Mouse (Mus musculus): ENCODE measurements at regions not wholly inside any gene's neighbourhood (a gene's known extent, or its start where the extent isn't known, plus 50 kb on each side); places are given as distances from the start of the nearest gene placed in this dataset.

- Histone ChIP-seq H3K9ac (ENCODE audit: low read depth, low read length) (no peak overlapping the region), H3K27me3 (replicated peaks; ENCODE audit: control insufficient read depth, insufficient read depth, low read length) (no peaks in the 10 kb centered on the region), H3K36me3 (ENCODE audit: control insufficient read depth, insufficient read depth, low read length) (no peaks in the 10 kb centered on the region), H3K4me1 (ENCODE audit: control insufficient read depth, insufficient read depth, low read length) (peaks cover 4% of the 10 kb centered on the region; the same call in 1 of the 2 replicates), H3K4me2 (ENCODE audit: low read depth, low read length) (no peak overlapping the region), H3K27ac (ENCODE audit: low read length) (no peak overlapping the region), H3K9me3 (ENCODE audit: control insufficient read depth, low read length) (no peaks in the 10 kb centered on the region), H3K4me3 (ENCODE audit: low read length) (no peak overlapping the region)
- no peak for ATAC-seq
- 86% methylated on average over 22 of the region's 22 CpGs for WGBS
Observed at GRCm38 (mm10) chr6:141141016-141141415, 108.1 kb upstream of the Pde3a start.

- Histone ChIP-seq H3K27me3 (replicated peaks; ENCODE audit: control insufficient read depth, insufficient read depth, low read length) (no peaks in the 10 kb centered on the region), H3K9ac (ENCODE audit: low read depth, low read length) (no peak overlapping the region), H3K4me2 (ENCODE audit: low read depth, low read length) (no peak overlapping the region), H3K4me1 (ENCODE audit: control insufficient read depth, insufficient read depth, low read length) (peaks cover 5% of the 10 kb centered on the region; the same call in 1 of the 2 replicates), H3K27ac (ENCODE audit: low read length) (peak overlapping the region; percentile 71), H3K36me3 (ENCODE audit: control insufficient read depth, insufficient read depth, low read length) (no peaks in the 10 kb centered on the region), H3K4me3 (ENCODE audit: low read length) (no peak overlapping the region), H3K9me3 (ENCODE audit: control insufficient read depth, low read length) (no peaks in the 10 kb centered on the region)
- WGBS = 60% methylated on average over 5 of the region's 5 CpGs
- peak; percentile 66 for ATAC-seq
Observed at GRCm38 (mm10) chr6:141148417-141149169, 100.5 kb upstream of the Pde3a start.

- Histone ChIP-seq H3K4me2 (ENCODE audit: low read depth, low read length) (no peak overlapping the region), H3K4me1 (ENCODE audit: control insufficient read depth, insufficient read depth, low read length) (peaks cover 5% of the 10 kb centered on the region; the same call in 1 of the 2 replicates), H3K27me3 (replicated peaks; ENCODE audit: control insufficient read depth, insufficient read depth, low read length) (no peaks in the 10 kb centered on the region), H3K4me3 (ENCODE audit: low read length) (no peak overlapping the region), H3K36me3 (ENCODE audit: control insufficient read depth, insufficient read depth, low read length) (no peaks in the 10 kb centered on the region), H3K27ac (ENCODE audit: low read length) (peak overlapping the region; percentile 71), H3K9ac (ENCODE audit: low read depth, low read length) (no peak overlapping the region), H3K9me3 (ENCODE audit: control insufficient read depth, low read length) (no peaks in the 10 kb centered on the region)
- peak; percentile 98 for ATAC-seq
- 61% methylated on average over 12 of the region's 12 CpGs for WGBS
Observed at GRCm38 (mm10) chr6:141149170-141149917, 99.7 kb upstream of the Pde3a start.

GRCm38 (mm10) chr6:141159326-141159725 lies 89.7 kb upstream of the Pde3a start:
- no peak overlapping the region for H3K9ac ChIP-seq (ENCODE audit: low read depth, low read length)
- no peaks in the 10 kb centered on the region for H3K9me3 ChIP-seq (ENCODE audit: control insufficient read depth, low read length)
- H3K27ac ChIP-seq (ENCODE audit: low read length) = no peak overlapping the region
- H3K4me3 ChIP-seq (ENCODE audit: low read length) = no peak overlapping the region
- no peak for ATAC-seq
- H3K4me1 ChIP-seq (ENCODE audit: control insufficient read depth, insufficient read depth, low read length) = no peaks in the 10 kb centered on the region
- H3K36me3 ChIP-seq (ENCODE audit: control insufficient read depth, insufficient read depth, low read length) = no peaks in the 10 kb centered on the region
- H3K4me2 ChIP-seq (ENCODE audit: low read depth, low read length) = no peak overlapping the region
- 59% methylated on average over 5 of the region's 5 CpGs for WGBS
- H3K27me3 ChIP-seq (replicated peaks; ENCODE audit: control insufficient read depth, insufficient read depth, low read length) = no peaks in the 10 kb centered on the region

GRCm38 (mm10) chr6:141161626-141162233 lies 87.3 kb upstream of the Pde3a start:
- H3K4me1 ChIP-seq (ENCODE audit: control insufficient read depth, insufficient read depth, low read length) = no peaks in the 10 kb centered on the region
- no peak overlapping the region for H3K4me2 ChIP-seq (ENCODE audit: low read depth, low read length)
- peak; percentile 83 for ATAC-seq
- no peaks in the 10 kb centered on the region for H3K27me3 ChIP-seq (replicated peaks; ENCODE audit: control insufficient read depth, insufficient read depth, low read length)
- H3K9ac ChIP-seq (ENCODE audit: low read depth, low read length) = no peak overlapping the region
- H3K27ac ChIP-seq (ENCODE audit: low read length) = peak overlapping the region; percentile 62
- no peaks in the 10 kb centered on the region for H3K36me3 ChIP-seq (ENCODE audit: control insufficient read depth, insufficient read depth, low read length)
- WGBS = 40% methylated on average over 3 of the region's 3 CpGs
- no peak overlapping the region for H3K4me3 ChIP-seq (ENCODE audit: low read length)
- H3K9me3 ChIP-seq (ENCODE audit: control insufficient read depth, low read length) = no peaks in the 10 kb centered on the region

- no peak for ATAC-seq
- H3K27ac ChIP-seq (ENCODE audit: low read length) = no peak overlapping the region
- H3K9me3 ChIP-seq (ENCODE audit: control insufficient read depth, low read length) = no peaks in the 10 kb centered on the region
- H3K4me1 ChIP-seq (ENCODE audit: control insufficient read depth, insufficient read depth, low read length) = 0 out of 2 replicates have a peak, but pooled peaks cover 2% of the 10 kb centered on the region
- H3K9ac ChIP-seq (ENCODE audit: low read depth, low read length) = no peak overlapping the region
- no peaks in the 10 kb centered on the region for H3K36me3 ChIP-seq (ENCODE audit: control insufficient read depth, insufficient read depth, low read length)
- no peak overlapping the region for H3K4me3 ChIP-seq (ENCODE audit: low read length)
- H3K27me3 ChIP-seq (replicated peaks; ENCODE audit: control insufficient read depth, insufficient read depth, low read length) = no peaks in the 10 kb centered on the region
- 51% methylated on average over 3 of the region's 3 CpGs for WGBS
- no peak overlapping the region for H3K4me2 ChIP-seq (ENCODE audit: low read depth, low read length)
Observed at GRCm38 (mm10) chr6:141167270-141167669, 81.8 kb upstream of the Pde3a start.

- Histone ChIP-seq H3K36me3 (ENCODE audit: control insufficient read depth, insufficient read depth, low read length) (no peaks in the 10 kb centered on the region), H3K4me2 (ENCODE audit: low read depth, low read length) (no peak overlapping the region), H3K27ac (ENCODE audit: low read length) (no peak overlapping the region), H3K9me3 (ENCODE audit: control insufficient read depth, low read length) (no peaks in the 10 kb centered on the region), H3K4me3 (ENCODE audit: low read length) (no peak overlapping the region), H3K9ac (ENCODE audit: low read depth, low read length) (no peak overlapping the region), H3K27me3 (replicated peaks; ENCODE audit: control insufficient read depth, insufficient read depth, low read length) (no peaks in the 10 kb centered on the region), H3K4me1 (ENCODE audit: control insufficient read depth, insufficient read depth, low read length) (0 out of 2 replicates have a peak, but pooled peaks cover 2% of the 10 kb centered on the region)
- no peak for ATAC-seq
- WGBS = 38% methylated on average over 3 of the region's 3 CpGs
Observed at GRCm38 (mm10) chr6:141168356-141168755, 80.7 kb upstream of the Pde3a start.

- Histone ChIP-seq H3K4me2 (ENCODE audit: low read depth, low read length) (no peak overlapping the region), H3K36me3 (ENCODE audit: control insufficient read depth, insufficient read depth, low read length) (no peaks in the 10 kb centered on the region), H3K4me1 (ENCODE audit: control insufficient read depth, insufficient read depth, low read length) (peaks cover 5% of the 10 kb centered on the region; the same call in 1 of the 2 replicates), H3K4me3 (ENCODE audit: low read length) (no peak overlapping the region), H3K9me3 (ENCODE audit: control insufficient read depth, low read length) (no peaks in the 10 kb centered on the region), H3K9ac (ENCODE audit: low read depth, low read length) (no peak overlapping the region), H3K27ac (ENCODE audit: low read length) (no peak overlapping the region), H3K27me3 (replicated peaks; ENCODE audit: control insufficient read depth, insufficient read depth, low read length) (no peaks in the 10 kb centered on the region)
- 76% methylated on average over 1 of the region's 1 CpGs for WGBS
- ATAC-seq = no peak
Observed at GRCm38 (mm10) chr6:141183782-141184181, 65.3 kb upstream of the Pde3a start.

- Histone ChIP-seq H3K36me3 (ENCODE audit: control insufficient read depth, insufficient read depth, low read length) (no peaks in the 10 kb centered on the region), H3K9ac (ENCODE audit: low read depth, low read length) (no peak overlapping the region), H3K9me3 (ENCODE audit: control insufficient read depth, low read length) (no peaks in the 10 kb centered on the region), H3K4me1 (ENCODE audit: control insufficient read depth, insufficient read depth, low read length) (peaks cover 9% of the 10 kb centered on the region), H3K27ac (ENCODE audit: low read length) (no peak overlapping the region), H3K4me2 (ENCODE audit: low read depth, low read length) (no peak overlapping the region), H3K4me3 (ENCODE audit: low read length) (no peak overlapping the region), H3K27me3 (replicated peaks; ENCODE audit: control insufficient read depth, insufficient read depth, low read length) (no peaks in the 10 kb centered on the region)
- ATAC-seq = no peak
- WGBS = 34% methylated on average over 3 of the region's 3 CpGs
Observed at GRCm38 (mm10) chr6:141188036-141188435, 61.0 kb upstream of the Pde3a start.
